Mouse (Mus musculus) testis, postnatal 14 days (tissue): ENCODE measurements around the gene Rad18.
A peak's percentile ranks its signal among the peaks of the same experiment; 100 is the strongest.
"Not testable (repeated sequence)": the region's sequence is repeated elsewhere in the genome, so short reads cannot be mapped to it uniquely, and the experiment has no call there.

ENCODE experiments used
- DNase-seq: peaks from one replicate; pipeline ENCODE4 v3.0.0; 2021; ENCODE audit warnings: low spot score

Gene Rad18

DNA sequence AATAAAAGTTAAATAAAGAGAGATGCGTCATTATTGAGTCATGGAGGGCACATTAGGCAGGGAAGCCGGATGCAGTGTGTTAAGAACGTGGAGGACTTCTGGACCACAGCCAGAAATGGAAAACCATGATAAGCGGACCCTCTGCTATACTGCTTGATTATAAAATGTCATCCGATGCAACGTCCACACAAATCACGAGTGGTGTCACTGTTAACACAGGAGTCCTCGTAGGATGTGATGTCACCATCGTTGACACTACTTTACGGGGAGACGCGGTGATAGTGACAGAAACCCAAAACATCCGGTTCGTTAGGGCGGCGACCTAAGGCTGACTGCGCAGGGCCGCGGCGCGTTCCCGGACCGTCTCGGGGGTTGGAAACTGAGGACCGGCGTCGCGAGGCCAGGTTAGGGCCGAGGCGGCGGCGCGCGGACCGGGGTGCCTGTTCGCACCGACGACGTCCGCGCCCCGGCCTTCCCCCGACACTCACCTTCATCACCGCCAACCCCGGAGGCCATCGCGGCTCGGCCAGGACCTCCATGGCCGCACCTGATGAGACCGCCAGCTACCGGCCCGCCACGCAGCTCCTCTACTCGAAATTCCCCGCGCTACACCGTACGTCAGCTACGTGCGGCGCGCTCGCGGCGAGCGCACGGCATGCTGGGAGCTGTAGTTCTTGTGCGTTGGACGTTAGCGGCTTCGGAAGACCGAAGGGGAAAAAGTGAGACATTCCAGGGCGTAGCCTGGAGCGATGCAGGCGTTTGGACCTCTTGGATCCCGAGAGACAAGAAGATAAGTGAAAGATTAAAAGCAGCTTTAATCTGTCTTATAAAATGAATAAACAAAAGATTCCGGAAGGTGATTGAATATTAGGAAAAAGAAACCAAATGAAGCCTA lies at the start of gene Rad18:
TSS of gene Rad18 (minus strand) at position 631 of the 895 bp plus-strand sequence.
- peak; percentile 90 for DNase-seq

- DNase-seq, result no peak
Measured at GRCm38 (mm10) chr6:112742297-112742696, 45.8 kb upstream of the Rad18 start.

GRCm38 (mm10) chr6:112741766-112742165 lies 45.3 kb upstream of the Rad18 start:
- no peak for DNase-seq

GRCm38 (mm10) chr6:112739635-112740034 lies 43.1 kb upstream of the Rad18 start:
- DNase-seq, result no peak

DNA sequence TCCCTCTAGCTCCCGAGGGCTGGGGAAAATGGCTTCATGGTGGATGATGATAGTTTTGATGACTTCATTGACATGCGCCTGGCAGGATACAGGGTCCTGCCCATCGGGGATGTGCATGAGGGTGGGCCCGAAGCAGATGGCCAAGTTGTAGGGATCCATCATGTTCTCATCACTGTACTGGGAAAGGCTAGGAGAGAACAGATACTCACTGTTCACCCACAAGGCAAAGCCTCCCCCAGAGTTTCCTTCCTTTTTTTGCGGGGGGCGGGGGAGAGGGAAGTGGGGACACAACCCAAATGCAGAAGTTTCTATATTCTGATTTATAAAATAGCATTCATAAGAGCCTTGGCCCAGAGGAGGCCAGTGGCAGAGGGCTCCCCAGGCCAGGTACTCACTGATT lies 42.4 kb upstream of the Rad18 start:
- no peak for DNase-seq

- DNase-seq, result no peak
Measured at GRCm38 (mm10) chr6:112736471-112736870, 40.0 kb upstream of the Rad18 start.

DNA sequence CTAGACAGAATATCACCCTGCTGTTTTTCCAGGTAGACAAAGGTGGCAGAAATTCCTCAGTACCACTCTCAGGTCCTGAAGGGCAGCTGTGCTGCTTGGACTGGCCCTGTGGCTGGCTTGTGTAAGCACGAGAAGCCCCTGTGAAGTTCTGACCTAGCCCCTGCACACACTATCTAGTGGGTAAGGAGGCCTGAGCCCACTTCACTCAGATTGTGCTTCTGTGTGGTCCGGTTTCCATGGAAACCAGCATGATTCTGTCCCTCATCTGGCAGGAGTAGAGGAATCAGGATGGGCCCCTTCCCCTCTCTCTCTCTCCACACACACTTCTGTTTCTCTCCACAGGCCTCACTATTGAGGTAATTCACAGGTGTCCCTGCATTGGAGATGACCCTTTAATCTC lies 38.6 kb upstream of the Rad18 start:
- DNase-seq, result no peak

GRCm38 (mm10) chr6:112733942-112734341 lies 37.5 kb upstream of the Rad18 start:
- no peak for DNase-seq

DNA sequence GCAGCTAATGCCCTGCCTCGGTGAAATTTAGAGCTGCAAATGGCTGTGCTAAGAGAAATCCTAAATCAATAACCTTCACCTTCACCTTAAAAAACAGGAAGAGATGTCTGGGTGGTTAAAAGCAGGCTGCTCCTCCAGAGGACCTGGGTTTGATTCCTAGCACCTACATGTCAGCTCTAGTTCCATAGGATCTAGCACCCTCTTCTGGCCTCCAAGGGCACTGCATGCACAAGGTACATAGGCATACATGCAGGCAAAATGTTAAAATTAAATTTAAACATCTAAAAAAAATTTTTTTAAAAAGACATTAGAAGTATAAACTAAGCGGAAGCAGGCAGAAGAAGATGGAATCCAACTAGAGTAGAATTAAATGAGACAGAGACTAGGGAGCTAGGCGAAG lies 35.9 kb upstream of the Rad18 start:
- DNase-seq, result no peak

GRCm38 (mm10) chr6:112731386-112731785 lies 34.9 kb upstream of the Rad18 start:
- DNase-seq, result no peak

- DNase-seq, result peak; percentile 22
Measured at GRCm38 (mm10) chr6:112728760-112729422, 32.4 kb upstream of the Rad18 start.

DNA sequence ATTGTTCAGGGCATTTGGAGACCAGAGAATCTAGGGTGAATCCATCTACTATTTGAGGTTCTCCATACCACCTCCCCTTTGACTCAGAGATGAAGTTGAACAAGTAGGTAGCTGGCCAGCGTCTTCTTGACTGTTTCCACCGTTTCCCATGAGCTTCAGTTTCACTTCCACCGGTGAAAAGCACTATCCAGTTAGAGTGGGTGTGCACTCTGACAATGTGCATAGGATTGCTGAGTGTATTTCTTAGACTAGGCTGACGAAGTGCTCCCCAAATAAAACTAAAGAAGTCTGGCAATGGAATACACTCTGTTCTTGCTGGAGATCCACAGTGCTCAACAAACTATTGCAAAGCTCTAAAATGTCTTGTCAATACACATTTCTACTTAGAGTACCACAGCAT lies 29.0 kb upstream of the Rad18 start:
- no peak for DNase-seq

GRCm38 (mm10) chr6:112720409-112721080 lies 24.1 kb upstream of the Rad18 start:
- no peak for DNase-seq

DNA sequence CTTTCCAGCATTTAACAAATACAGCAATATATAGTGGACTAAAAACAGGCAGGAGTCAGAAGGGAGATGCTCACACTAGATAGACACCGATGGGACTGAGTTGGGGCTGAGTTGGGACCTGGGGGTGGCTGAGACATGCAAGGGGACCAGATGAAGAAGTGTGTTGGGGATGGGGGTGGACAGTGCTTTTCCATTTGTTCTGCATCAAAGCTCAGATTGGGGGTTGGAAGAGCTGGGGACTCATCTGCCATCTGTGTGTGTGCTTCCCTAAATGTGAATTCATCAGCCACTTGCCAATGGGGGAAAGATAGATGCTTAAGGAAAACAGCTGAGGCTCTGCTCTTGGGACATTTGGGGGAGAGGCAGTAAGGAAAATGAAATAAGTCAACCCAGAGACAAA lies 23.5 kb upstream of the Rad18 start:
- no peak for DNase-seq

- DNase-seq, result no peak
Measured at GRCm38 (mm10) chr6:112717168-112717567, 20.7 kb upstream of the Rad18 start.

DNA sequence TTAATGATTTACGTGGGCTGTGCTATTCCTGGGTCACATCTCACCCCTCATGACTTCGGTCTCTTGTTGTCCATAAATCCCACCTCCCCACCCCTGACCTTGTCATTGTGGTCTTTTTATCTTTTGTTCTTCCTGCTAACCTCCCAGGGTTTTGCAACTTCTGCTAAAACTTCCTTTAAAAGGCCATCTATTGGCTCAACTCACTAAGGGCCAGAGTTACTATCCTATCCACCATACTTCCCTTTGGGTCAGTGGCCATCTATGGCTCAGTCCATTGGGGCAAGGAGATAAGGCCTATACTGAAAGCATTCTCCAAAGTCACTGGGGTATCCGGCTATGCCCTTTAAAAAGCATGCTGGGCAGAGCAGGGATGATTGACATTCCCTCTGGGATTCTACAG lies 17.5 kb upstream of the Rad18 start:
- no peak for DNase-seq

DNA sequence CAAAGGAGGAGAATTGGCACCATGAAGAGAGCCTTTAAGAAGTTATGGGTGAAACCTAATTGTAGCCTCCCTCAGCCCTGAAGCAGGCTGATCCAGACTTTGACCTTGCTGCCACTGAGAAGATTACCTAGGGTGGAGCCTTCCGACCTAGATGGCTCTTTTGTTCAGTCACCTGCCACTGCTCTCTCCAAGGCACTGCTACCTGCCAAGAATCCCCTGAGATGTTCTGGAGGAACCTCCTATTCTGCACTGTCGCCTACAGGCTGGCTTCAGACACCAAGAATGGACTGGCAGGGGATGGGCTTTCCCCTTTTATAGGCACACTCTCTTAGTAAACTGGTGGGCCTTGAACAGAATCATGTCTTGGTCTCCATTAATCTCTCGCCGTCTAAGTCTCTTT lies 5.8 kb upstream of the Rad18 start:
- not testable (repeated sequence) for DNase-seq

DNA sequence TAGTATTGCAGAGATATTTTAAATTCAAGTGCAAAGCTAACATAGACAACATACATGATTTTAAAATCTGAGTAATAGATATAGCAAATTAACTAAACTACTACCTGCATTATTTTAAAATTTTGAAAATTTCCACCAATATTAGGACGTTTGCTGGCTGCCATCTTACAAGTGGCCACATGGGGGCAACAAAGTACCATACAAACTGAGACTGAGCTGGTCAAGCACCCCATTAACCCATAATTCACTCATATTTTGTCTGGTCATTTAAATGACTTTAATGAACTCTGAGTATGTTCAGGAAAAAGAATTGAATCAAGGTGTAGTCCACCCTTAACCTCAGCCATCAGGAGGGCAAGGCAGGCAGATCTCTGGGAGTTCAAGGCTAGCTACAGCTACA lies 3.9 kb upstream of the Rad18 start:
- DNase-seq, result no peak

- no peak for DNase-seq
Measured at GRCm38 (mm10) chr6:112699115-112699514, 2.6 kb upstream of the Rad18 start.

DNA sequence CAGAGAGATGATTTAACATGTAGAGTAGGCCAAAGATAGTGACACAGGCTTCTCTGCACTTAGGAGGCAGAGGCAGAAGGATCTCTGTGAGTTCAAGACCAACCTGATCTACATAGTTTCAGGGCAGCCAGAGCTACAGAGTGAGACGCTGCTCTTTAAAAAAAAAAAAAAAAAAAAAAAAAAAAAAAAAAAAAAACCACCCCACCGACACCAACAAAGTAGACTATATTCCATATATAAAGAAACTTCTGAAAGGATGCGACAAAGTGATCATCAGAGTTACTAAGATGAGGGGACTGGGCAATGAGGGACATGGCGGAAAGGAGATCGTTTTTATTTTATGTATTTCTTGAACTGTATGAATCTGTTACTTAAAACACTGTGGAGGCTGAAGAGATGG lies 2.0 kb downstream of the Rad18 start:
- no peak for DNase-seq

GRCm38 (mm10) chr6:112691523-112691922 lies 5.0 kb downstream of the Rad18 start:
- DNase-seq, result no peak

DNA sequence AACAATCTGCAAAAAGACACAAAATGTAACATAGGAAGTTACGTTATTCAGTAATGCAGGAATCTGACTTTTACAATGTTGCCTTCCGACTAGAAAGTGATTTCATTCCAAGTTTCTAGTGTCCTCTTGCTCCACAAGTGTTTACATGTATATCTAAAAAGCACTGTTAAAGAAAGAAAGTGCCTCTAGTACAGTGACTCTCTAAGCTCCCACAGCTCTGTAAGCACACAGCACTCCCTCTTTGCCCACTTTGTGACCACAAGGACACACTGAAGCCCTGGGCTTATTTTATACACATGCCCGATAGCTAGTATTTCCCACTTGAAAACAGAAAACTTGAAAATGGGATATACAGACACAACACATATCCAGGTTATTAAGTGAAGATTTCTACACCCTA lies 8.5 kb downstream of the Rad18 start:
- no peak for DNase-seq

DNA sequence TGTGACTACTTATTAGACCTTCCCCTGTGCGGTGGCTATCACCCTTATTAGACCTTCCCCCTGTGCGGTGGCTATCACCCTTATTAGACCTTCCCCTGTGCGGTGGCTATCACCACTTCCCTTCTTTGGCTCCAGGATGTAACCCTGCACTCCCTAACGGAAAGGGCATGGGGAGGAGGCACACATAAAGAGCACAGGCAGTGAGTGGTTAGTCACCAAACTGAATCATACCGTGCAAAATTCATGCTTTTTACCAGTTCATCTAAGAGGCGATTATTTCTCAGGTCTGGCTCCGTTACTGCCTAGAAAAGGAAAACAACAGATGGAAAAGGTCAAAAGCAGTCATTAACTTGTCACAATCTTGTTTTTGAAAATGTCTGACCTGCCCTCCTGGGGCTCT lies 10.0 kb downstream of the Rad18 start:
- DNase-seq, result no peak
